Mouse (Mus musculus): ENCODE data around the gene Ncam1. TPM values are rescaled to one million over a fixed set of nuclear protein-coding genes. Genes with fewer than 3 reads are reported as not detected.
A peak's percentile ranks its signal among the peaks of the same experiment; 100 is the strongest.

The Ncam1 gene
- polyA plus RNA-seq, 1 experiment from 2014 or later = 373 TPM

- no peaks in the 10 kb centered on the region for H3K36me3 ChIP-seq (ENCODE audit: control insufficient read depth, insufficient read depth, low read length)
- H3K4me2 ChIP-seq (ENCODE audit: low read depth, low read length) = no peak overlapping the region
- ATAC-seq (ENCODE audit: low read depth) = no peak
- H3K27me3 ChIP-seq (ENCODE audit: control insufficient read depth, insufficient read depth, low read length) = no peaks in the 10 kb centered on the region
- no peak overlapping the region for H3K27ac ChIP-seq (ENCODE audit: low read depth, low read length)
- H3K4me3 ChIP-seq (ENCODE audit: low read depth, low read length) = no peak overlapping the region
- no peaks in the 10 kb centered on the region for H3K9me3 ChIP-seq (ENCODE audit: control insufficient read depth, low read length)
- 91% methylated on average over 3 of the region's 3 CpGs for WGBS
- no peaks in the 10 kb centered on the region for H3K4me1 ChIP-seq (ENCODE audit: control insufficient read depth, insufficient read depth, low read length)
- no peak overlapping the region for H3K9ac ChIP-seq (replicated peaks; ENCODE audit: low read depth, low read length)
Measured at GRCm38 (mm10) chr9:49654470-49654869, 144.3 kb downstream of the Ncam1 start.

DNA sequence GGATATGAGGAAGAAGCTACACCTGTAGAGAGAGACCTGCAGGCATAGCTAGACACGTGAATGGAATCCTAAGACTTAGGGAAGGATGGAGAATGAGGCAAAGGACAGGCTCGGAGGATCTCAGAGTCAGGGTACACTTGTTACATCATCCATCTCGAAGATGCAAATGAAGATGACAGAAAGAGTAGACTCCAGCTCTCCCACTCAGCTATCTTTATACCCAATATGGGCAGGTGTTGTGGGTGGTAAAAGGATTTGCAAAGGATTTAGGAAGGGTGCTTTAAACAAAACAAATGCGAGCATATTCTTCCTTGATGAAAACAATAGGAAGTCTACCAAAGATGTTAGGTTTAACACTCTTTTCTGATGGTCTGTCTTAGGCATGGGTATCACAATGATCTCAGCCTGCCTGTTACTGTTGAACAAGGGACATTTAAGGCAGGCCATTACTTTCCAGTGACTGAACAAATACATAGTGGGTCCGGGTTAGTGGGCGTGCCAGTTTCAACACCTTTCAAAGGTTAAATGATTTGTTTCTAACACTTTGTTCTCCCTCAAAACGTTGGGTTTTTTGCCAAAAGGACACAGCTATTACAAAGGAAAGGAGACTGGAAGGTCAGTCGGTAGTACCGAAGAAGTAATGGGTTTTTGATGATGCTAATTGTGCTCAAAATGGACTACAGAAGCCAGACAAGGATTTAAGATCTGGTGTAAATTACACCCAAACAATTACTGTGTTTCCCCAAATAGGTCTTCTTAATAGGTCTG is 145.1 kb downstream of the Ncam1 start:
- ATAC-seq (ENCODE audit: low read depth) = no peak
- H3K27me3 ChIP-seq (ENCODE audit: control insufficient read depth, insufficient read depth, low read length) = no peaks in the 10 kb centered on the region
- no peak overlapping the region for H3K27ac ChIP-seq (ENCODE audit: low read depth, low read length)
- H3K4me2 ChIP-seq (ENCODE audit: low read depth, low read length) = no peak overlapping the region
- H3K36me3 ChIP-seq (ENCODE audit: control insufficient read depth, insufficient read depth, low read length) = no peaks in the 10 kb centered on the region
- no peak overlapping the region for H3K9ac ChIP-seq (replicated peaks; ENCODE audit: low read depth, low read length)
- WGBS = 59% methylated on average over 9 of the region's 9 CpGs
- no peaks in the 10 kb centered on the region for H3K9me3 ChIP-seq (ENCODE audit: control insufficient read depth, low read length)
- no peak overlapping the region for H3K4me3 ChIP-seq (ENCODE audit: low read depth, low read length)
- H3K4me1 ChIP-seq (ENCODE audit: control insufficient read depth, insufficient read depth, low read length) = no peaks in the 10 kb centered on the region

- no peak for ATAC-seq (ENCODE audit: low read depth)
- H3K4me2 ChIP-seq (ENCODE audit: low read depth, low read length) = no peak overlapping the region
- H3K4me3 ChIP-seq (ENCODE audit: low read depth, low read length) = no peak overlapping the region
- H3K27ac ChIP-seq (ENCODE audit: low read depth, low read length) = no peak overlapping the region
- no peaks in the 10 kb centered on the region for H3K27me3 ChIP-seq (ENCODE audit: control insufficient read depth, insufficient read depth, low read length)
- H3K36me3 ChIP-seq (ENCODE audit: control insufficient read depth, insufficient read depth, low read length) = no peaks in the 10 kb centered on the region
- no peak overlapping the region for H3K9ac ChIP-seq (replicated peaks; ENCODE audit: low read depth, low read length)
- no peaks in the 10 kb centered on the region for H3K9me3 ChIP-seq (ENCODE audit: control insufficient read depth, low read length)
- peaks cover 15% of the 10 kb centered on the region for H3K4me1 ChIP-seq (ENCODE audit: control insufficient read depth, insufficient read depth, low read length)
- WGBS = 92% methylated on average over 2 of the region's 2 CpGs
Measured at GRCm38 (mm10) chr9:49644296-49644695, 154.4 kb downstream of the Ncam1 start.

DNA sequence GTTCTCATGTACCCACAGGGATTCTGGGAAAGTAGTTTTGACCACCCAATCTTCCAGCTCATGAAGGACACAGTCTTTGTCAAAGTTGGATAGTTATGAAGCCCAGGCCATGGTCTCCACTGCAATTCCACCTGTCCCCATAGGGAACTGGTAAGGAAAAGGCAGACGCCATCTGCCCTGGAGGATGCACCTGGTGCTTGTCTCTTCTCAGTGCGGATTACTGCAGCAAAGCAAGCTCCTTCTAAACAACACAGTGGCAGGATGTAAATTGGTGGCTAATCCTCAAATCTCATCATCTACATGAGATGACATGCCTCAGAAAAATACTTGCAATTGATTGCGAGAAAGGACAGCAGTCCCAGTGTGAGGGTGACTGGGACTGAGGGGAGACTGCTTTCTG is 158.0 kb downstream of the Ncam1 start:
- peaks cover 30% of the 10 kb centered on the region for H3K4me1 ChIP-seq (ENCODE audit: control insufficient read depth, insufficient read depth, low read length)

DNA sequence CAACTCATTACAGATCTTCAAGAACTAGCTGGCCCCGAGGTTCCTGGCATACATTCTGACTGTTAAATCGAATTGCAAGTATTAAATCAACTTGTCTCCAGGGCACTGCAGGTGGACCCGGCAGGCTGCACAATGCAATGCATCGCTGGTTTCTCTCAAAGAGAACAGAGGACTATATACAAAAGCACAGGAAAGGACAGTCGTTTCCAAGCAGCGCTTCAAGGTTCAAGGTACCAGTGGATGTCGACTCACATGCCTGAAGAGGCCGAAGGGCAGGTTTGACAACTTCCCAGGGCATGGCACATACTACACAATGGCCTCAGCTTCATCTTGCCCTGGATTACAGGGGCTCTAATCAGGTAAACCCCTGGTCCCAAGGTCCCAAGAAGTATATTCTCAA is 158.6 kb downstream of the Ncam1 start:
- H3K4me1 ChIP-seq (ENCODE audit: control insufficient read depth, insufficient read depth, low read length) = peaks cover 34% of the 10 kb centered on the region
- H3K27me3 ChIP-seq (ENCODE audit: control insufficient read depth, insufficient read depth, low read length) = no peaks in the 10 kb centered on the region
- ATAC-seq (ENCODE audit: low read depth) = no peak; the same call in 1 of the 2 replicates
- H3K9ac ChIP-seq (replicated peaks; ENCODE audit: low read depth, low read length) = no peak overlapping the region
- H3K4me3 ChIP-seq (ENCODE audit: low read depth, low read length) = no peak overlapping the region
- peak overlapping the region; percentile 39; the same call in 1 of the 2 replicates for H3K27ac ChIP-seq (ENCODE audit: low read depth, low read length)
- 26% methylated on average over 8 of the region's 8 CpGs for WGBS
- H3K36me3 ChIP-seq (ENCODE audit: control insufficient read depth, insufficient read depth, low read length) = no peaks in the 10 kb centered on the region
- no peak overlapping the region for H3K4me2 ChIP-seq (ENCODE audit: low read depth, low read length)
- H3K9me3 ChIP-seq (ENCODE audit: control insufficient read depth, low read length) = no peaks in the 10 kb centered on the region

More for the DNA sequence above, 158.0 kb downstream of the Ncam1 start:
- no peaks in the 10 kb centered on the region for H3K36me3 ChIP-seq (ENCODE audit: control insufficient read depth, insufficient read depth, low read length)
- WGBS = 80% methylated on average over 3 of the region's 3 CpGs
- H3K27ac ChIP-seq (ENCODE audit: low read depth, low read length) = 0 out of 2 replicates have a peak overlapping the region, but pooled peaks have one; percentile 22
- no peak overlapping the region for H3K9ac ChIP-seq (replicated peaks; ENCODE audit: low read depth, low read length)
- H3K9me3 ChIP-seq (ENCODE audit: control insufficient read depth, low read length) = no peaks in the 10 kb centered on the region
- no peak for ATAC-seq (ENCODE audit: low read depth)
- H3K4me2 ChIP-seq (ENCODE audit: low read depth, low read length) = no peak overlapping the region
- no peak overlapping the region for H3K4me3 ChIP-seq (ENCODE audit: low read depth, low read length)
- H3K27me3 ChIP-seq (ENCODE audit: control insufficient read depth, insufficient read depth, low read length) = no peaks in the 10 kb centered on the region

GRCm38 (mm10) chr9:49637955-49638354 is 160.8 kb downstream of the Ncam1 start:
- H3K9me3 ChIP-seq (ENCODE audit: control insufficient read depth, low read length) = no peaks in the 10 kb centered on the region
- H3K27ac ChIP-seq (ENCODE audit: low read depth, low read length) = no peak overlapping the region
- no peak for ATAC-seq (ENCODE audit: low read depth)
- no peak overlapping the region for H3K4me2 ChIP-seq (ENCODE audit: low read depth, low read length)
- H3K27me3 ChIP-seq (ENCODE audit: control insufficient read depth, insufficient read depth, low read length) = no peaks in the 10 kb centered on the region
- H3K4me3 ChIP-seq (ENCODE audit: low read depth, low read length) = no peak overlapping the region
- peaks cover 31% of the 10 kb centered on the region for H3K4me1 ChIP-seq (ENCODE audit: control insufficient read depth, insufficient read depth, low read length)
- H3K9ac ChIP-seq (replicated peaks; ENCODE audit: low read depth, low read length) = no peak overlapping the region
- no peaks in the 10 kb centered on the region for H3K36me3 ChIP-seq (ENCODE audit: control insufficient read depth, insufficient read depth, low read length)

DNA sequence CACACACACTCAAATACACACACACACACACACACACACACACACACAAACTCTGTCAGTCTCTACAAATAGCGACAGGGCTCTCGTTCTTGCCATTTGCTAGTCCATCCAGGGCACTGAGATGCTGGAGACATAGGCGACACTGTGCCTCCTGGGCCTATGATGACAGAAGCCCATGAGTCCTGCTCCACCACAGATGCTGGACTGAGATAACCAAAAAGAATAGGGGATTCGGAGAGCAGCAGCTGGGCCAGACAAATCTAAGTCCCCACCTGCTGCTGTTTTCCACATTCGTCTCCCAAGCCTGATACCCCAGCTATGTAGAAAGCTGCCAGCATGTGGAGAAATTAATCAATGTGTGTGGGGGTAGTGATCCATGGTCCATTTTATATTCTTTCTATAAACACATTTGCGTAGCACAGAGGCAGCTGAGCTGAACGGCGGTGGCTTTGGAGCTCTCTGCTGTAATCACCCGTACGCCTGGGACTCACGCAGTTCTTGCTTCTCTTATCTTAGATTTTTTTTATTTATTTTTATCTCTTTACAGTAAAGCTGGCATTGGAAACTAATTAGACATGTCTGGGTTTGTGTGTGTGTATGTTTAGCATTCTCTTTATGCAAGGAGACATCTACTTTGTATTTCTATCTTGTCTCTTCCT is 162.9 kb downstream of the Ncam1 start:
- 36% methylated on average over 11 of the region's 11 CpGs for WGBS
- H3K9me3 ChIP-seq (ENCODE audit: control insufficient read depth, low read length) = no peaks in the 10 kb centered on the region
- H3K4me1 ChIP-seq (ENCODE audit: control insufficient read depth, insufficient read depth, low read length) = peaks cover 28% of the 10 kb centered on the region
- H3K36me3 ChIP-seq (ENCODE audit: control insufficient read depth, insufficient read depth, low read length) = no peaks in the 10 kb centered on the region
- no peak overlapping the region for H3K4me2 ChIP-seq (ENCODE audit: low read depth, low read length)
- H3K9ac ChIP-seq (replicated peaks; ENCODE audit: low read depth, low read length) = no peak overlapping the region
- H3K27ac ChIP-seq (ENCODE audit: low read depth, low read length) = peak overlapping the region; percentile 53; the same call in 1 of the 2 replicates
- ATAC-seq (ENCODE audit: low read depth) = peak; percentile 69; the same call in 1 of the 2 replicates
- no peaks in the 10 kb centered on the region for H3K27me3 ChIP-seq (ENCODE audit: control insufficient read depth, insufficient read depth, low read length)
- no peak overlapping the region for H3K4me3 ChIP-seq (ENCODE audit: low read depth, low read length)

DNA sequence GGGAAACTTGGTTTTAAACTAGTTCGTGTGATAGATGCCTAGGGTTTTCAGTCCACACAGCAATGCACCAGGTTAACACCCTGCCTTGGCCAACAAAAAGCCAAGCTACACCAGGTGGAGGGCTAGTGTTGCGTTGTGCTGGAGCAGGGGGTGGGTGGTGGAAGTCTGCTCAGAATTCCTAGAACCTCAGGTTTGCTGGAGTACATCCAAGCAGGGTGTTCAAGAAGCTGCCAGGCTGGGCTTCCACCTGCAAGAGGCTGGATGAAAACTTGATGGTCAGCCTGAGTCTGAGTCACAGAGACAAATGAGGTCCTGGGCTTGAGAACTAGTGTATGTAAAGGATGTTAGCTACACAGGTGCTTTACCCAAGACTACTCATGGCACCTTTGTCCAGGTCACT is 166.1 kb downstream of the Ncam1 start:
- Histone ChIP-seq H3K27ac (ENCODE audit: low read depth, low read length) (no peak overlapping the region), H3K9ac (replicated peaks; ENCODE audit: low read depth, low read length) (no peak overlapping the region), H3K9me3 (ENCODE audit: control insufficient read depth, low read length) (no peaks in the 10 kb centered on the region), H3K36me3 (ENCODE audit: control insufficient read depth, insufficient read depth, low read length) (no peaks in the 10 kb centered on the region), H3K4me3 (ENCODE audit: low read depth, low read length) (no peak overlapping the region), H3K4me2 (ENCODE audit: low read depth, low read length) (no peak overlapping the region), H3K4me1 (ENCODE audit: control insufficient read depth, insufficient read depth, low read length) (peaks cover 15% of the 10 kb centered on the region), H3K27me3 (ENCODE audit: control insufficient read depth, insufficient read depth, low read length) (no peaks in the 10 kb centered on the region)
- 94% methylated on average over 2 of the region's 2 CpGs for WGBS
- no peak for ATAC-seq (ENCODE audit: low read depth)

DNA sequence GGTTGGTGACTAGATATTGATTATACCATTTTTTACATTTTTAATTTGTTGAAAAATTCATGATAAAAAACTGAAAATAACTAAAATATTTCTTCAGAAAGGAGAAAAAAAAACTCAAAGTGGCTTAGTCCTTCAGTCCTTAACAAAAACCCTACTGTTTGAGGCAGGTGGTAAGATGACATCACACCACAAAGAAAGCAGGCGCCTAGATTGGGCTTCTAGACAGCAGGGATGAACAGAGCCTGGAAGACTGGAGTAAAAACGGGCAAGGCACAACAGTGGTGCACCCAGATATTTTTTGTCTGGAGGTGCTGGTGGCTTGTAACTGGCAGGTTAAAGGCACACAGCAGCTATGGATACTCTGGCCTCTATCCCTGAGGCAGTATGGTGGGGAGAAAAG is 168.4 kb downstream of the Ncam1 start:
- H3K4me1 ChIP-seq (ENCODE audit: control insufficient read depth, insufficient read depth, low read length) = peaks cover 7% of the 10 kb centered on the region; the same call in 1 of the 2 replicates
- H3K4me3 ChIP-seq (ENCODE audit: low read depth, low read length) = no peak overlapping the region
- no peak overlapping the region; the same call in 1 of the 2 replicates for H3K27ac ChIP-seq (ENCODE audit: low read depth, low read length)
- 74% methylated on average over 2 of the region's 2 CpGs for WGBS
- no peaks in the 10 kb centered on the region for H3K27me3 ChIP-seq (ENCODE audit: control insufficient read depth, insufficient read depth, low read length)
- no peaks in the 10 kb centered on the region for H3K9me3 ChIP-seq (ENCODE audit: control insufficient read depth, low read length)
- H3K4me2 ChIP-seq (ENCODE audit: low read depth, low read length) = no peak overlapping the region
- H3K9ac ChIP-seq (replicated peaks; ENCODE audit: low read depth, low read length) = no peak overlapping the region
- H3K36me3 ChIP-seq (ENCODE audit: control insufficient read depth, insufficient read depth, low read length) = no peaks in the 10 kb centered on the region
- ATAC-seq (ENCODE audit: low read depth) = no peak

Measured in neural tube, embryonic 14.5 days (tissue).